Mouse (Mus musculus): ENCODE results near the gene Tnfaip2. TPM values are rescaled to one million over a fixed set of nuclear protein-coding genes. Genes with fewer than 3 reads are reported as not detected.

Tnfaip2 gene
- 237 and 263 TPM in 2 replicates for total RNA-seq (2023)

DNA sequence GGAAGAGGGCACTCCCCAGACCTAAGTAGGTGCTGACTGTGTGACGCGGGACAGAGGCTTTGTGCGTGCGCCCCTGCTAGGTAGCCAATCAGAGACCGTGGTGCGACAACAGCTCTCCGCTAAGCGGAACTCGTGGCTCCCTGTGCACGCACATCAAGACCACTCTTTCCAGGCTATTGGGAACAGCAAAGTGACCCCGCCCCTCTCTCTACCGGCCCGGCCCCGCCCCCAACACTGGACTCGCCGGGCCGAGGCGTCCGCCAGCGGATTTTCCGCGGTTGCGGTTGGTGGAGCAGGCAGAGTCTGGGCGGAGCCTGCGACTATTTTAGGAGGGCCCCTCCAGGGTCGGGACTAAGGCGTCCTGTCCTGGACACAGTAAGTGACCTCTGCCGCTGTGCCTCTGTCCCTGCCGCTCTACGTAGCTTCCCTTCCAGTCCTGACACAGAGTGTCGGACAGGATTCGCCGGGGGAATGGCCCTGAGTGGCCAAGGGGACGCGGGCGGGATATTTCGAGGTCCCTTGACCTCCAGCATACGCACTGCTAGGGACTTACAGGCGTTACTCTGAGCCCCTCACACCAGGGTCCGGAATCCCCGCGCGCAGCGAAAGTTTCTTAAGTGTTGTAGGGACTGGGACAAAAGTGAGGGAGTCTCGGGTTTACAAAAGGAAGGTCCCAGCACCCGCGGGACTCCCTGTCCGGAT, at the start of gene Tnfaip2:
Gene Tnfaip2, plus strand, starts transcription at position 161 of the 702 bp plus-strand sequence.

DNA sequence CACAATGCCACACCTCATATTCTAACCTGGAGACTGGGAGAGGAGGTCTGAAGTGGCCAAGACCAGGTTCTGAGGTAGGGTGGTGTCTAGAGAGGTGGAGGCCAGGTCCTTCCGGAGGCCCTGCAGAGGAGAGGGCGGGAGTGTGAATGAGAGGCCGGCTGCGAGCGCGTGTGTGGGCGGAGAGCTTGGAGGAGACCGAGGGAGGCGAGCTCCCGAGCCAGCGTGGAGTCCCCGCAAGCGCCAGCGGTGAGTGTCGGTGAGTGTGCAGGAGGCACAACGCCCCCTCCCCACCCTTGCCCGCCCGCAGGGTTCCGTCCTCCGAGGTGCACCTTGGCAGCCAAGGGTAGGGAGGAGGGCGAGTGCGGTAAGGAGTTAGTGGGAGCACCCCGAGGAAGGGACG, 35.6 kb upstream of the Tnfaip2 start, which contains the start of gene Lbhd2:
Gene Lbhd2, plus strand, starts transcription at position 188 of the 400 bp plus-strand sequence.

DNA sequence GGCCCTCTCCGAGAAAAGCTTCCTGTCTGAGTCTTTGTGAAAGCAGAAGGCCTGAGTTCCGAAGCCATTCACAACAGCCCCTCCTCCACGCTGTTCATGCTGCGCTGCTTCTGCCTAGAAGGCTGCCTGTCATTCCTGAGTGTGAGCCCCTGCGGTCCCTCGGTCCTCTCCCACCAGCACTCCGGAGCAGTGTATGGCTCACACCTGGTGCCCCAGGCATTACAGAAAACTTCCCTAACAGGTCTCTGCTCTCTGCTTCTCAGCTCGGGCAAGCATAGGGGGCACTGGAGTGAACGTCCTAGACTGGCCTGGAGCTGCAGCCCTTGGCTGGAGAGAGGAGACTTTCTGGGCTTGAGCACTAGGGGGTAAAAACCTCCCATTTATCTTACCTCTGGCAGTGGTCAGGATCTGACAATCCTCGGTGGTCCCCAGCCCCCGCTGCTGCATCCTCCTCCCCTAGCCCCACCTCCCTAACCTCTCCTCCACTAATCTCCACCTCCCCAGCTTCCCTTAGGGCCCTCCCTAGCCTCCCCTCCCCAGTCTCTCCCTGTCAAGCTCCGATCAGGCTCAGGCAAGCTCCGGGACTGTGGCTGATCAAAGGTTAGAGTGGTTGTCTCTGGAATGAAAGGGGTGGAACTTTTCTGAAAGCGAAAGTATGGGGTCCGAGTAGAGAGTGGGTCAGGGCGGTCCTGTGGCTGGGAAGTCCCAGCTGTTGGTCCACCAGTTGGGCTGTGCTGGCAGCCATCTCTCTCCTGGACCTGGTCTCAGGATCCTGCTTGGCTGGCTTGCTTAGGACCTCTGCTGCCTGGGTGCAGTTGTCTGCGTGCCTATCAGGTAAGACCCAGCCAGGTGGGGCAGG, 25.1 kb upstream of the Tnfaip2 start, which contains the start of gene Exoc3l4:
Gene Exoc3l4, plus strand, starts transcription at position 97 of the 859 bp plus-strand sequence.

DNA sequence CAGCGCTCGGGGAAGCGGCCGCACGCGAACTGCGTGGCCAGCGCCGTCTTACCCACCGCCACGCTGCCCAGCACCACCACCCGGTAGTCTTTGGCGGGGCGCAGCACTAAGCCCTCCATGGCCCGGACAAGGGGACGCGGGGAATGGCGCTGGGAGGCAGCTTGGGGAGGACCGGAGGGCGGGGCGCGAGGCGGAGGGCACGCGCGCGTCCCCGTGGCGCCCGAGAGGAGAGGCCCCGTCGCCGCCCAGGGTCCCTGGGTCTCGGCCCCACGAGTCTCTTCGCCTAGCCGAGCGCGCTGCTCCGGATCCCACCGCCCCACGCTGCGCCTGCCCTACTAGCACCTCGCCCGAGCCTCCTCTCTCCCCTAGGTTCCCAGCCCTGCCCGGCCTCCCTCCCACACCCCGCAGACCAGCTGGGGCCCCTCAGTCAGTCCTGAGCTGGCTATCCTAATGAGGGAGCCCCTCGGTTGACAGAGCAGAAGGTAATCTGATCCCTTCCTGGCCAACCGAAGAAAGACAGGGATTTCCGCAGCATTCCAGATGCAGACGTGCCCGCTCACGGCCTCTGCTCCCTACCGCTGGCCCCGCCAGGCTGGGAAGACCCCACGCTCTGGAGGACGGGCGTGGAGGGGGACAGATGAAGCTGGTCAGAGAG, 43.5 kb downstream of the Tnfaip2 start, which contains the start of gene Gm266:
Gene Gm266, minus strand, starts transcription at position 172 of the 655 bp plus-strand sequence.

Other genes starting within 250 kb of the Tnfaip2 start
- 1.2 TPM in 1 of 2 replicates, not detected in the other for gene Amn, start 171.4 kb upstream of the Tnfaip2 start, total RNA-seq (2023)
- 14.0 and 16.5 TPM in 2 replicates for gene Cdc42bpb, start 64.8 kb upstream of the Tnfaip2 start, total RNA-seq (2023)
- gene Lbhd2, start 35.7 kb upstream of the Tnfaip2 start, total RNA-seq (2023) = not detected in 2 replicates
- gene Exoc3l4, start 25.5 kb upstream of the Tnfaip2 start, total RNA-seq (2023) = 0.59 and 0.92 TPM in 2 replicates
- 0.51 TPM in 1 of 2 replicates, not detected in the other for gene Gm266, start 43.4 kb downstream of the Tnfaip2 start, total RNA-seq (2023)
- gene Eif5, start 95.5 kb downstream of the Tnfaip2 start, total RNA-seq (2023) = 829 and 1,042 TPM in 2 replicates
- gene Mark3, start 132.1 kb downstream of the Tnfaip2 start, total RNA-seq (2023) = 55.9 and 72.8 TPM in 2 replicates
- gene Ckb, start 229.9 kb downstream of the Tnfaip2 start, total RNA-seq (2023) = 2.4 and 2.6 TPM in 2 replicates
- gene Trmt61a, start 235.6 kb downstream of the Tnfaip2 start, total RNA-seq (2023) = 1.2 and 2.2 TPM in 2 replicates

Data from neutrophil, adult 65 days (primary cell).